Mouse (Mus musculus): ENCODE results near the gene Ralgapa2. TPM values are rescaled to one million over a fixed set of nuclear protein-coding genes. Genes with fewer than 3 reads are reported as not detected.

Ralgapa2 gene
- total and polyA plus RNA-seq, 3 experiments = 9.2 to 9.6 TPM; not detected in 1

GRCm38 (mm10) chr2:146244049-146244448 lies 268.1 kb downstream of the Ralgapa2 start:
- Histone ChIP-seq H3K27me3 (ENCODE audit: control insufficient read depth in 1 of 2, insufficient read depth in 2 of 2, low read length in 2 of 2) (no peaks in the 10 kb centered on the region), H3K9ac (ENCODE audit: control insufficient read depth, low read depth, low read length, poor library complexity, severe bottlenecking) (no peak overlapping the region), H3K9me3 (replicated peaks; ENCODE audit: insufficient read depth, low read length) (no peaks in the 10 kb centered on the region), H3K4me1 (ENCODE audit: control insufficient read depth in 1 of 2, insufficient read depth in 2 of 2, low read length in 2 of 2) (no peaks in the 10 kb centered on the region), H3K79me2 (ENCODE audit: control insufficient read depth, insufficient read depth, low read length, poor library complexity) (no peaks in the 10 kb centered on the region), H3K36me3 (ENCODE audit: control insufficient read depth in 1 of 2, insufficient read depth in 2 of 2, low read length in 2 of 2) (no peaks in the 10 kb centered on the region), H3K27ac (ENCODE audit: control insufficient read depth, low read depth, low read length) (no peak overlapping the region), H3K4me3 (ENCODE audit: control insufficient read depth in 1 of 2, insufficient read depth in 1 of 2, low read depth in 2 of 2, low read length in 2 of 2) (no peak overlapping the region)
- TF ChIP-seq MAZ (IDR thresholded peaks at IDR 0.05; ENCODE audit: low read depth, low read length) (no peak), GABPA (IDR thresholded peaks at IDR 0.05; ENCODE audit: low read depth, low read length) (no peak), TBP (IDR thresholded peaks at IDR 0.05; ENCODE audit: low read depth, low read length) (no peak), NELFE (IDR thresholded peaks at IDR 0.05; ENCODE audit: low read depth, low read length) (no peak), KAT2A (conservative IDR thresholded peaks at IDR 0.05; ENCODE audit: low read depth, low read length) (no peak), CHD1 (IDR thresholded peaks at IDR 0.05; ENCODE audit: low read depth, low read length) (no peak)
- no peak for DNase-seq (ENCODE audit: low read depth, low spot score)

GRCm38 (mm10) chr2:146239196-146239747 lies 272.9 kb downstream of the Ralgapa2 start:
- H3K9ac ChIP-seq (ENCODE audit: control insufficient read depth, low read depth, low read length, poor library complexity, severe bottlenecking) = no peak overlapping the region
- no peak for TF ChIP-seq RCOR1 (IDR thresholded peaks at IDR 0.05; ENCODE audit: low read depth, low read length)
- no peak for TF ChIP-seq UBTF (IDR thresholded peaks at IDR 0.05; ENCODE audit: borderline replicate concordance, insufficient read depth, low read depth, low read length)
- TF ChIP-seq NRF1 (IDR thresholded peaks at IDR 0.05; ENCODE audit: insufficient read depth, low read depth, low read length, poor library complexity, severe bottlenecking) = no peak
- TF ChIP-seq CTCF (IDR thresholded peaks at IDR 0.05 in 2 of 3, conservative IDR thresholded peaks at IDR 0.05 in 1 of 3; ENCODE audit: control insufficient read depth in 1 of 3, insufficient read depth in 1 of 3, low read depth in 2 of 3, low read length in 3 of 3, poor library complexity in 1 of 3, severe bottlenecking in 1 of 3) = no peak
- TF ChIP-seq MYC (IDR thresholded peaks at IDR 0.05; ENCODE audit: low read depth, low read length) = no peak
- no peak for TF ChIP-seq ETS1 (IDR thresholded peaks at IDR 0.05; ENCODE audit: low read depth, low read length)
- TF ChIP-seq MAZ (IDR thresholded peaks at IDR 0.05; ENCODE audit: low read depth, low read length) = no peak
- no peak for TF ChIP-seq MXI1 (IDR thresholded peaks at IDR 0.05; ENCODE audit: low read depth, low read length)
- TF ChIP-seq ZMIZ1 (IDR thresholded peaks at IDR 0.05; ENCODE audit: low read depth, low read length) = no peak
- no peak for TF ChIP-seq CHD2 (IDR thresholded peaks at IDR 0.05; ENCODE audit: low read length)
- TF ChIP-seq ZC3H11A (IDR thresholded peaks at IDR 0.05; ENCODE audit: low read depth, low read length) = no peak
- TF ChIP-seq RAD21 (IDR thresholded peaks at IDR 0.05; ENCODE audit: low read depth, low read length) = no peak
- no peak for TF ChIP-seq GABPA (IDR thresholded peaks at IDR 0.05; ENCODE audit: low read depth, low read length)
- no peaks in the 10 kb centered on the region for H3K9me3 ChIP-seq (replicated peaks; ENCODE audit: insufficient read depth, low read length)
- H3K79me2 ChIP-seq (ENCODE audit: control insufficient read depth, insufficient read depth, low read length, poor library complexity) = no peaks in the 10 kb centered on the region
- H3K36me3 ChIP-seq (ENCODE audit: control insufficient read depth in 1 of 2, insufficient read depth in 2 of 2, low read length in 2 of 2) = no peaks in the 10 kb centered on the region
- H3K4me1 ChIP-seq (ENCODE audit: control insufficient read depth in 1 of 2, insufficient read depth in 2 of 2, low read length in 2 of 2) = no peaks in the 10 kb centered on the region; a peak in 1 of 4 replicates
- no peak overlapping the region for H3K27ac ChIP-seq (ENCODE audit: control insufficient read depth, low read depth, low read length)
- H3K4me3 ChIP-seq (ENCODE audit: control insufficient read depth in 1 of 2, insufficient read depth in 1 of 2, low read depth in 2 of 2, low read length in 2 of 2) = no peak overlapping the region
- no peak for DNase-seq (ENCODE audit: low read depth, low spot score)
- H3K27me3 ChIP-seq (ENCODE audit: control insufficient read depth in 1 of 2, insufficient read depth in 2 of 2, low read length in 2 of 2) = no peaks in the 10 kb centered on the region
